Mouse (Mus musculus): Measurements from ENCODE around the gene Bche. TPM values are rescaled to one million over a fixed set of nuclear protein-coding genes. Genes with fewer than 3 reads are reported as not detected.

The Bche gene
- polyA plus RNA-seq, 1 experiment = 0.07 TPM

DNA sequence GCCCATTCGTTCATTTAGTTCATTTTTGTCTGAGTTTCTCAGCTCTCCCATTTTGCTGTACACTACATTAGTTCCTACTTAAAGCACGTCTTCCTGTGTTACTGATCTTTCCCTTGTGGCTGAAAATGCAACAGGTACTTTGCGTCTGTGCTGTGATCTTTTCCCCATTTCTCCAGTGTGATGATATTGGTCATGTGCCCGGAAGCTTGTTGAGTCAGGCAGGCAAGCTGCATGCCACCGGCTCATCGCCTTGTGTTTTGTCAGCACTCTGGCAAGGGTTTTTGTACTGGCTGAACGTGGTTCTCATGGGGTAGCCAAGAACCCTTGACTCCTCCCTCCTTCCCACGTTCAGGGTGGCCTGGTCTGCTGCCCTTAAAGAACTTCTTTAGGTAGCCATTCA, 1.7 kb upstream of the Bche start:
- Histone ChIP-seq H3K27me3 (ENCODE audit: control insufficient read depth, insufficient read depth, low read length) (no peaks in the 10 kb centered on the region), H3K4me3 (ENCODE audit: extremely low read depth, insufficient read depth, insufficient read length) (no peak overlapping the region), H3K27ac (ENCODE audit: insufficient read depth, low read length) (no peak overlapping the region), H3K4me1 (ENCODE audit: control insufficient read depth, insufficient read depth, insufficient read length) (no peaks in the 10 kb centered on the region), H3K36me3 (ENCODE audit: control insufficient read depth, insufficient read depth, low read length) (no peaks in the 10 kb centered on the region)
- WGBS = 77% methylated on average over 8 of the region's 8 CpGs
- TF ChIP-seq CTCF (IDR thresholded peaks at IDR 0.05; ENCODE audit: extremely low read depth, insufficient read depth, insufficient read length, insufficient replicate concordance) (no peak), POLR2A (IDR thresholded peaks at IDR 0.05; ENCODE audit: low read depth, low read length) (no peak)
- no peak for DNase-seq (ENCODE audit: low read depth in 1 of 2, low spot score in 2 of 2)

DNA sequence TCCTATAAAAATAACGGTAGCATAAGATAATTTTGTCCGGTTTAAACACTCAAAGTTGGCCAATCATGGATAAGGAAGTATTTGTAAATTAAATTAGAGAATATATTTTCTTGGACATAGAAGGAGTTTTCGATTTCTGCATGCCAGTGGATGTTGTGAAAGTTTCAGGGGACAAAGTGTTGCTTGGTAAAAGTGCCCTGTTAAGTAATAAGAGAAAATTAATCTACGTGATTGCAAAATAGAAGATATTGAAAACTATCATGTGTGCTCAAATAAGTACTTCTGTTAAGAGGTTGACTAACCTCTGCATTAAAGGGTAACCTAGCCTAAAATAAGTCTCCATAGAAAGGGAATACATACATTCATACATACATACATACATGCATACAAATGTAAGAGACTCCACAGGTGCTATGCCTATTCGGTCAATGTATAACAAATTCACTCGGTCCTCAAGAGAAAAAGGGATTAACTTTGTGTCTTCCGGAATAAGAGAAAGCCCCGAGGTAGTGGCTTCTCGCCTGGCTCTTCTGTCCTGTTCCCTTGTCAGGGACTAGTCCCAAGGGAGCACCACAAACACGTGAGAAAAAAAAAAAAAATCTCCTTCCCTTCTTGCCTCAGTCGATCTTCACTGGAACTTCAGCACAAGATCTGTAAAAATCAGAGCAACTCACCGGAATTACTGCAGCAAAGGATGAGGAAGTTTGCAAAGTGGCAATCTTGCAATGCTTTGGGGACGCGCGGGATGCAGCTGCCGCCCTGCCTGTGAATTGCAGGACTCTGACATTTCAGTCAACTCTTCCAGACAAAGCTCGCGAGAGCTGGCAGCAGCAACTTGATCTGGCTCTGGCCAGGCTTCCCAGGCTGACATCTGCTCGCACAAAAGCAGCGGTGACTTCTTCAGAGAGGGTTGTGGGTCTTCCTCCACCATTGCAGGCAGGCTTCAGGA, 480 bp downstream of the Bche start:
- Histone ChIP-seq H3K4me3 (ENCODE audit: extremely low read depth, insufficient read depth, insufficient read length) (no peak overlapping the region), H3K4me1 (ENCODE audit: control insufficient read depth, insufficient read depth, insufficient read length) (no peaks in the 10 kb centered on the region), H3K27me3 (ENCODE audit: control insufficient read depth, insufficient read depth, low read length) (no peaks in the 10 kb centered on the region), H3K27ac (ENCODE audit: insufficient read depth, low read length) (no peak overlapping the region), H3K36me3 (ENCODE audit: control insufficient read depth, insufficient read depth, low read length) (no peaks in the 10 kb centered on the region)
- TF ChIP-seq CTCF (IDR thresholded peaks at IDR 0.05; ENCODE audit: extremely low read depth, insufficient read depth, insufficient read length, insufficient replicate concordance) = no peak
- TF ChIP-seq POLR2A (IDR thresholded peaks at IDR 0.05; ENCODE audit: low read depth, low read length) = no peak
- no peak for DNase-seq (ENCODE audit: low read depth in 1 of 2, low spot score in 2 of 2)
- 22% methylated on average over 20 of the region's 20 CpGs for WGBS

DNA sequence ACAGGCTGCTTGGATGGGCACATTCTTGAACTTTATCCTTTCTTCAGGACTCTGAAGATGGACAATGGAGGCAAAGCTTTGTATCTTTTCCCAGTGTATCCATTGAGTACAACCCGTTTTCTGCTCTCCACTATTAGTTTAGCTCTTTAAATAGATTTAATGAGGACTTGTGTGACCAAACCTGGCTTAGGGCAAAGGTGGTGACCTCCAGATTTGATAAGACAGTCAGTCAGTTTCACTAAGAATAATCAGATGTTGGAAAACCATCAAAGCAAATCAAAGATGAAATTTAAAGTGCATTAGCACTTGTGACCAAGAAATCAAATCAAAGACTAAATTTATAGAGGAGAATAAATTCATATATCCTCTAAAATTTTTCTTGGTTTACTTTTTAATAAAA, 1.7 kb downstream of the Bche start:
- Histone ChIP-seq H3K36me3 (ENCODE audit: control insufficient read depth, insufficient read depth, low read length) (no peaks in the 10 kb centered on the region), H3K4me1 (ENCODE audit: control insufficient read depth, insufficient read depth, insufficient read length) (no peaks in the 10 kb centered on the region), H3K27me3 (ENCODE audit: control insufficient read depth, insufficient read depth, low read length) (no peaks in the 10 kb centered on the region), H3K4me3 (ENCODE audit: extremely low read depth, insufficient read depth, insufficient read length) (no peak overlapping the region), H3K27ac (ENCODE audit: insufficient read depth, low read length) (no peak overlapping the region)
- 62% methylated on average over 1 of the region's 1 CpGs for WGBS
- DNase-seq (ENCODE audit: low read depth in 1 of 2, low spot score in 2 of 2) = no peak
- TF ChIP-seq POLR2A (IDR thresholded peaks at IDR 0.05; ENCODE audit: low read depth, low read length) = no peak
- TF ChIP-seq CTCF (IDR thresholded peaks at IDR 0.05; ENCODE audit: extremely low read depth, insufficient read depth, insufficient read length, insufficient replicate concordance) = no peak

DNA sequence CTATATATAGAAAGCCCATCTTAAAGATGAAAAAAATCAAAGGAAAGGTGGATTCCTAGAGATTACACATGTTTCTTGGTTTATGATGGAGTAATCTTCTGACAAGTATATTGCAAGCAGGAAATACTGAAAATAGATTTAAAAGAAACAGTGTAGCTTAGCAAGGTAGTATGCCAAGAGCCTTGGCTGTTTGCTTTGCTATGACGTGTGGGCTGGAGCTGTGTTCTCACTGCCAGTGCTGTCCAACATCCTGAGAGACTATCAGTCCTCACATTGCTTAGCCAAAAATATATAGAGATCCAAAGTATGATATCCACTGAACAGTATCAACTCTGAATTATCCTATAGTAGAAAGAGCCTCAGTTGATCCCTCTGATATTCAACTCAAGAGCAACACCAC, 9.3 kb downstream of the Bche start:
- no peak for DNase-seq (ENCODE audit: low read depth in 1 of 2, low spot score in 2 of 2)
- H3K4me3 ChIP-seq (ENCODE audit: extremely low read depth, insufficient read depth, insufficient read length) = no peak overlapping the region
- 78% methylated on average over 1 of the region's 1 CpGs for WGBS
- no peaks in the 10 kb centered on the region for H3K4me1 ChIP-seq (ENCODE audit: control insufficient read depth, insufficient read depth, insufficient read length)
- no peaks in the 10 kb centered on the region for H3K36me3 ChIP-seq (ENCODE audit: control insufficient read depth, insufficient read depth, low read length)
- H3K27me3 ChIP-seq (ENCODE audit: control insufficient read depth, insufficient read depth, low read length) = no peaks in the 10 kb centered on the region
- TF ChIP-seq CTCF (IDR thresholded peaks at IDR 0.05; ENCODE audit: extremely low read depth, insufficient read depth, insufficient read length, insufficient replicate concordance) = no peak
- no peak for TF ChIP-seq POLR2A (IDR thresholded peaks at IDR 0.05; ENCODE audit: low read depth, low read length)
- H3K27ac ChIP-seq (ENCODE audit: insufficient read depth, low read length) = no peak overlapping the region

DNA sequence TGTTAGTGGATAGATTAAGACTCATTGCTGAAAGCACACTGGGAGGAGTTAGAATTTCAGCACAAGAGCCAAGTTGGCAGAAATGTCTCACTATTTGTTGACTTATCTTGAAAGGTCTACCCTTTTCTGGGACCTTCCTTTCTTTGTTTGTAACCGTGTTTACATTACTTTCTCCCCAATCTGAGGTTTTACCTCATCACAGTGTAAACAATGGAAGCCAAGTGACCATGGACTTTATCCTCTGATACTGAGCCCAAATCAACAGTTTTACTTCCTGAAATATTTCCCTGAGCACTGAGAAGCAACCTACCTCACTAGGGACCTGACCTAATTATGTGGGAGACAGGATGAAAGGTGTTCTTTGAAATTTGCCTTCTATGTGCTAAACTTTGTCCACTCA, 34.9 kb downstream of the Bche start:
- no peaks in the 10 kb centered on the region for H3K27me3 ChIP-seq (ENCODE audit: control insufficient read depth, insufficient read depth, low read length)
- TF ChIP-seq CTCF (IDR thresholded peaks at IDR 0.05; ENCODE audit: extremely low read depth, insufficient read depth, insufficient read length, insufficient replicate concordance) (no peak), POLR2A (IDR thresholded peaks at IDR 0.05; ENCODE audit: low read depth, low read length) (no peak)
- DNase-seq (ENCODE audit: low read depth in 1 of 2, low spot score in 2 of 2) = no peak
- WGBS = 33% methylated on average over 1 of the region's 1 CpGs
- H3K4me3 ChIP-seq (ENCODE audit: extremely low read depth, insufficient read depth, insufficient read length) = no peak overlapping the region
- H3K4me1 ChIP-seq (ENCODE audit: control insufficient read depth, insufficient read depth, insufficient read length) = no peaks in the 10 kb centered on the region
- H3K27ac ChIP-seq (ENCODE audit: insufficient read depth, low read length) = no peak overlapping the region
- no peaks in the 10 kb centered on the region for H3K36me3 ChIP-seq (ENCODE audit: control insufficient read depth, insufficient read depth, low read length)

DNA sequence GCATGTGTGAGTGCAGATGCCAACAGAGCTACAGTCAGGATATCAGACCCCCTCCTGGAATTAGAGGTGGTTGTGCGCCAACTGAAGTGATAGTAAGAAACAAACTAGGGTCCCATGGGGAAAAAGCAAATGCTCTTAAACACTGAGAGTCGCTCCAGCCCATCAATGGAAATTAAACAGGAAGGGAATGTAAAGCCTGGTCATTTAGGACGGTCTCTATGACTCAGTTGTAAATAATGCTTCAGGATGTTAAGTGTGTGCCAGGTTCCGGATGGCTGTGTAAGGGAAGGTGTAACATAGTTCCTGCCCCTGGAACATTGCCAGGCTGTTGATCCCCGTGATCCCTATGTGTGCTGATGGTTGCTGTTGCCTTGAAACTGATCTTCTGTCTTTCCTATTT, 40.0 kb downstream of the Bche start:
- no peak for DNase-seq (ENCODE audit: low read depth in 1 of 2, low spot score in 2 of 2)
- Histone ChIP-seq H3K4me3 (ENCODE audit: extremely low read depth, insufficient read depth, insufficient read length) (no peak overlapping the region), H3K4me1 (ENCODE audit: control insufficient read depth, insufficient read depth, insufficient read length) (no peaks in the 10 kb centered on the region), H3K27ac (ENCODE audit: insufficient read depth, low read length) (no peak overlapping the region), H3K27me3 (ENCODE audit: control insufficient read depth, insufficient read depth, low read length) (no peaks in the 10 kb centered on the region), H3K36me3 (ENCODE audit: control insufficient read depth, insufficient read depth, low read length) (no peaks in the 10 kb centered on the region)
- 72% methylated on average over 5 of the region's 5 CpGs for WGBS
- no peak for TF ChIP-seq CTCF (IDR thresholded peaks at IDR 0.05; ENCODE audit: extremely low read depth, insufficient read depth, insufficient read length, insufficient replicate concordance)
- TF ChIP-seq POLR2A (IDR thresholded peaks at IDR 0.05; ENCODE audit: low read depth, low read length) = no peak

All from spleen, adult 2 months (tissue).